Mouse (Mus musculus): ENCODE measurements at regions not wholly inside any gene's neighbourhood (a gene's known extent, or its start where the extent isn't known, plus 50 kb on each side); places are given as distances from the start of the nearest gene placed in this dataset.

- TF ChIP-seq GATA1 (IDR thresholded peaks at IDR 0.05; ENCODE audit: borderline replicate concordance, low read length) (no peak), FLI1 (IDR thresholded peaks at IDR 0.05; ENCODE audit: low read length) (no peak)
Measured at GRCm38 (mm10) chr12:106477731-106478130, 467.7 kb downstream of the Vrk1 start.
